Mouse (Mus musculus): ENCODE measurements at regions not wholly inside any gene's neighbourhood (a gene's known extent, or its start where the extent isn't known, plus 50 kb on each side); places are given as distances from the start of the nearest gene placed in this dataset.

- WGBS: 11% methylated on average over 2 of the region's 2 CpGs
- H3K4me3 ChIP-seq (ENCODE audit: low read depth, low read length): no peak overlapping the region
- ATAC-seq (ENCODE audit: insufficient number of reproducible peaks, low FRiP score, low TSS enrichment, low read depth): peak; percentile 76; the same call in 1 of the 2 replicates
- no peaks in the 10 kb centered on the region for H3K9me3 ChIP-seq (ENCODE audit: control insufficient read depth, low read length)
- no peak overlapping the region for H3K9ac ChIP-seq (ENCODE audit: low read length)
- no peak overlapping the region for H3K4me2 ChIP-seq (ENCODE audit: low read depth, severe bottlenecking)
- H3K36me3 ChIP-seq (ENCODE audit: control insufficient read depth, insufficient read depth, low read length): no peaks in the 10 kb centered on the region
- peak overlapping the region; percentile 60; the same call in 1 of the 2 replicates for H3K27ac ChIP-seq (replicated peaks; ENCODE audit: low read depth, low read length)
- peaks cover 5% of the 10 kb centered on the region; the same call in 1 of the 2 replicates for H3K4me1 ChIP-seq (ENCODE audit: control insufficient read depth, insufficient read depth, low read length)
- no peak for DNase-seq (ENCODE audit: low spot score)
- H3K27me3 ChIP-seq (ENCODE audit: control insufficient read depth, insufficient read depth, low read length): no peaks in the 10 kb centered on the region
Observed at GRCm38 (mm10) chr16:55168433-55168832, 129.4 kb downstream of the Zpld1 start.

GRCm38 (mm10) chr16:55166181-55166848 is 131.5 kb downstream of the Zpld1 start:
- ATAC-seq (ENCODE audit: insufficient number of reproducible peaks, low FRiP score, low TSS enrichment, low read depth) (0 out of 2 replicates have a peak, but pooled peaks have one; percentile 21), DNase-seq (ENCODE audit: low spot score) (no peak)
- H3K4me1 ChIP-seq (ENCODE audit: control insufficient read depth, insufficient read depth, low read length): peaks cover 5% of the 10 kb centered on the region; the same call in 1 of the 2 replicates
- no peak overlapping the region for H3K9ac ChIP-seq (ENCODE audit: low read length)
- 56% methylated on average over 8 of the region's 8 CpGs for WGBS
- no peaks in the 10 kb centered on the region for H3K9me3 ChIP-seq (ENCODE audit: control insufficient read depth, low read length)
- no peaks in the 10 kb centered on the region for H3K27me3 ChIP-seq (ENCODE audit: control insufficient read depth, insufficient read depth, low read length)
- peak overlapping the region; percentile 56; the same call in 1 of the 2 replicates for H3K27ac ChIP-seq (replicated peaks; ENCODE audit: low read depth, low read length)
- no peak overlapping the region for H3K4me3 ChIP-seq (ENCODE audit: low read depth, low read length)
- no peaks in the 10 kb centered on the region for H3K36me3 ChIP-seq (ENCODE audit: control insufficient read depth, insufficient read depth, low read length)
- H3K4me2 ChIP-seq (ENCODE audit: low read depth, severe bottlenecking): no peak overlapping the region

- Histone ChIP-seq H3K27ac (replicated peaks; ENCODE audit: low read depth, low read length) (no peak overlapping the region), H3K27me3 (ENCODE audit: control insufficient read depth, insufficient read depth, low read length) (no peaks in the 10 kb centered on the region), H3K36me3 (ENCODE audit: control insufficient read depth, insufficient read depth, low read length) (no peaks in the 10 kb centered on the region), H3K9me3 (ENCODE audit: control insufficient read depth, low read length) (no peaks in the 10 kb centered on the region), H3K4me1 (ENCODE audit: control insufficient read depth, insufficient read depth, low read length) (no peaks in the 10 kb centered on the region), H3K4me3 (ENCODE audit: low read depth, low read length) (no peak overlapping the region), H3K4me2 (ENCODE audit: low read depth, severe bottlenecking) (no peak overlapping the region), H3K9ac (ENCODE audit: low read length) (no peak overlapping the region)
- 77% methylated on average over 6 of the region's 6 CpGs for WGBS
- DNase-seq (ENCODE audit: low spot score): no peak
- ATAC-seq (ENCODE audit: insufficient number of reproducible peaks, low FRiP score, low TSS enrichment, low read depth): no peak
Observed at GRCm38 (mm10) chr16:55162926-55163325, 134.9 kb downstream of the Zpld1 start.

GRCm38 (mm10) chr16:55151726-55152125 is 146.1 kb downstream of the Zpld1 start:
- no peaks in the 10 kb centered on the region for H3K27me3 ChIP-seq (ENCODE audit: control insufficient read depth, insufficient read depth, low read length)
- H3K4me1 ChIP-seq (ENCODE audit: control insufficient read depth, insufficient read depth, low read length): 0 out of 2 replicates have a peak, but pooled peaks cover 4% of the 10 kb centered on the region
- no peak overlapping the region for H3K4me3 ChIP-seq (ENCODE audit: low read depth, low read length)
- peak; percentile 44 for DNase-seq (ENCODE audit: low spot score)
- no peak overlapping the region for H3K9ac ChIP-seq (ENCODE audit: low read length)
- no peak overlapping the region for H3K4me2 ChIP-seq (ENCODE audit: low read depth, severe bottlenecking)
- WGBS: 23% methylated on average over 4 of the region's 4 CpGs
- H3K27ac ChIP-seq (replicated peaks; ENCODE audit: low read depth, low read length): no peak overlapping the region
- ATAC-seq (ENCODE audit: insufficient number of reproducible peaks, low FRiP score, low TSS enrichment, low read depth): 0 out of 2 replicates have a peak, but pooled peaks have one; percentile 17
- no peaks in the 10 kb centered on the region for H3K36me3 ChIP-seq (ENCODE audit: control insufficient read depth, insufficient read depth, low read length)
- no peaks in the 10 kb centered on the region for H3K9me3 ChIP-seq (ENCODE audit: control insufficient read depth, low read length)

GRCm38 (mm10) chr16:55142431-55143173 is 155.2 kb downstream of the Zpld1 start:
- no peaks in the 10 kb centered on the region for H3K27me3 ChIP-seq (ENCODE audit: control insufficient read depth, insufficient read depth, low read length)
- no peak for DNase-seq (ENCODE audit: low spot score)
- 0 out of 2 replicates have a peak, but pooled peaks cover under 1% of the 10 kb centered on the region for H3K4me1 ChIP-seq (ENCODE audit: control insufficient read depth, insufficient read depth, low read length)
- no peaks in the 10 kb centered on the region for H3K36me3 ChIP-seq (ENCODE audit: control insufficient read depth, insufficient read depth, low read length)
- H3K4me2 ChIP-seq (ENCODE audit: low read depth, severe bottlenecking): no peak overlapping the region
- WGBS: 10% methylated on average over 6 of the region's 6 CpGs
- peak; percentile 88 for ATAC-seq (ENCODE audit: insufficient number of reproducible peaks, low FRiP score, low TSS enrichment, low read depth)
- H3K9ac ChIP-seq (ENCODE audit: low read length): no peak overlapping the region
- no peak overlapping the region for H3K4me3 ChIP-seq (ENCODE audit: low read depth, low read length)
- H3K9me3 ChIP-seq (ENCODE audit: control insufficient read depth, low read length): no peaks in the 10 kb centered on the region
- no peak overlapping the region for H3K27ac ChIP-seq (replicated peaks; ENCODE audit: low read depth, low read length)

GRCm38 (mm10) chr16:55134961-55135360 is 162.8 kb downstream of the Zpld1 start:
- no peak overlapping the region for H3K27ac ChIP-seq (replicated peaks; ENCODE audit: low read depth, low read length)
- H3K4me1 ChIP-seq (ENCODE audit: control insufficient read depth, insufficient read depth, low read length): peaks cover 3% of the 10 kb centered on the region; the same call in 1 of the 2 replicates
- H3K9ac ChIP-seq (ENCODE audit: low read length): no peak overlapping the region
- H3K4me3 ChIP-seq (ENCODE audit: low read depth, low read length): no peak overlapping the region
- no peak overlapping the region for H3K4me2 ChIP-seq (ENCODE audit: low read depth, severe bottlenecking)
- no peaks in the 10 kb centered on the region for H3K36me3 ChIP-seq (ENCODE audit: control insufficient read depth, insufficient read depth, low read length)
- DNase-seq (ENCODE audit: low spot score): no peak
- H3K9me3 ChIP-seq (ENCODE audit: control insufficient read depth, low read length): no peaks in the 10 kb centered on the region
- no peaks in the 10 kb centered on the region for H3K27me3 ChIP-seq (ENCODE audit: control insufficient read depth, insufficient read depth, low read length)
- no peak for ATAC-seq (ENCODE audit: insufficient number of reproducible peaks, low FRiP score, low TSS enrichment, low read depth)

GRCm38 (mm10) chr16:55097651-55098050 is 200.1 kb downstream of the Zpld1 start:
- H3K4me3 ChIP-seq (ENCODE audit: low read depth, low read length): no peak overlapping the region
- H3K9me3 ChIP-seq (ENCODE audit: control insufficient read depth, low read length): no peaks in the 10 kb centered on the region
- no peak overlapping the region for H3K4me2 ChIP-seq (ENCODE audit: low read depth, severe bottlenecking)
- WGBS: 82% methylated on average over 1 of the region's 1 CpGs
- ATAC-seq (ENCODE audit: insufficient number of reproducible peaks, low FRiP score, low TSS enrichment, low read depth) (no peak), DNase-seq (ENCODE audit: low spot score) (no peak)
- H3K4me1 ChIP-seq (ENCODE audit: control insufficient read depth, insufficient read depth, low read length): no peaks in the 10 kb centered on the region
- H3K27ac ChIP-seq (replicated peaks; ENCODE audit: low read depth, low read length): no peak overlapping the region
- no peaks in the 10 kb centered on the region for H3K27me3 ChIP-seq (ENCODE audit: control insufficient read depth, insufficient read depth, low read length)
- no peaks in the 10 kb centered on the region for H3K36me3 ChIP-seq (ENCODE audit: control insufficient read depth, insufficient read depth, low read length)
- no peak overlapping the region for H3K9ac ChIP-seq (ENCODE audit: low read length)

GRCm38 (mm10) chr16:55087461-55087860 is 210.3 kb downstream of the Zpld1 start:
- Histone ChIP-seq H3K4me1 (ENCODE audit: control insufficient read depth, insufficient read depth, low read length) (no peaks in the 10 kb centered on the region), H3K36me3 (ENCODE audit: control insufficient read depth, insufficient read depth, low read length) (no peaks in the 10 kb centered on the region), H3K27me3 (ENCODE audit: control insufficient read depth, insufficient read depth, low read length) (no peaks in the 10 kb centered on the region), H3K9me3 (ENCODE audit: control insufficient read depth, low read length) (no peaks in the 10 kb centered on the region), H3K4me2 (ENCODE audit: low read depth, severe bottlenecking) (no peak overlapping the region), H3K4me3 (ENCODE audit: low read depth, low read length) (no peak overlapping the region), H3K9ac (ENCODE audit: low read length) (no peak overlapping the region), H3K27ac (replicated peaks; ENCODE audit: low read depth, low read length) (no peak overlapping the region)
- DNase-seq (ENCODE audit: low spot score) (no peak), ATAC-seq (ENCODE audit: insufficient number of reproducible peaks, low FRiP score, low TSS enrichment, low read depth) (no peak)
- WGBS: 94% methylated on average over 1 of the region's 1 CpGs
